ENCODE assay signal across 7 mouse cellular contexts in the genomic region with DNA sequence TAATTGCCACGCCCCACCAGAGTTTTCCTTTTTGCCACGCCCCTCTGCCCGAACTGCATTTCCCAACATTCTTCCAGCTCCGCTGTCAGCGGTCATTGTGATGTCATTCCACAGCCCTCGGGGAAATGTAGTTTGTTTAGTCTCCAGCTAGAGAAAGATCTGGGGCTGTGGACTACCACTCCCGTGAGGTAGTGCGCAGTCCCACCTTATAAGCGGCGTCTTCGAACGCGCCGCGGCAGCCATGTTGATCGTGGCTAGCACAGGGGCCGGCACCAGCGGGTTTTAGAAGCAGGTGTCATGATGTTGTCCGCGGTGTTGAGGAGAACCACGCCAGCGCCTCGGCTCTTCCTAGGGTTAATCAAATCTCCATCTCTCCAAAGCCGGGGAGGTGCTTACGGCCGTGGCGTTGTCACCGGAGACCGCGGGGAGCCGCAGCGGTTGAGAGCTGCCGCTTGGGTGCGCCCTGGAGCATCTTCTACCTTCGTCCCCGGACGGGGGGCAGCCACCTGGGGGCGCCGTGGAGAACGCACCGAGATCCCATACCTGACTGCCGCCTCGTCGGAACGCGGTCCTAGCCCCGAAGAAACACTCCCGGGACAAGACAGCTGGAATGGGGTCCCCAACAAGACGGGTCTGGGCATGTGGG. TPM values are rescaled to one million over a fixed set of nuclear protein-coding genes. Genes with fewer than 3 reads are reported as not detected.
A peak's percentile ranks its signal among the peaks of the same experiment; 100 is the strongest.
DNase-seq lines count a peak whose midpoint lies in the region; ATAC-seq and TF ChIP-seq lines count a peak whose summit lies in the region.

A gene (plus strand): TSS at position 120 of the 646 bp plus-strand sequence.

- peak within 1 kb of the TSS; percentile 80 for H3K27ac ChIP-seq in embryonic facial prominence, embryonic 10.5 days (replicated peaks)
- peak within 1 kb of the TSS; percentile 57; the same call in 1 of the 2 replicates for H3K27ac ChIP-seq in intestine, postnatal 0 days (ENCODE audit: low read depth, low read length)
- peak within 1 kb of the TSS; percentile 55; the same call in 1 of the 2 replicates for H3K27ac ChIP-seq in midbrain, embryonic 12.5 days (replicated peaks)
- H3K27ac ChIP-seq in small intestine, adult 2 months (ENCODE audit: insufficient read depth, low read depth, low read length) = no peak within 1 kb of the TSS

- peak within 1 kb of the TSS; percentile 70 for H3K4me2 ChIP-seq in intestine, postnatal 0 days (replicated peaks; ENCODE audit: low read depth)
- H3K4me2 ChIP-seq in midbrain, embryonic 12.5 days (replicated peaks) = peak within 1 kb of the TSS; percentile 50

- no peak for TF ChIP-seq POLR2A in small intestine, adult 2 months (IDR thresholded peaks at IDR 0.05; ENCODE audit: low read depth, low read length)

- H3K27me3 ChIP-seq in embryonic facial prominence, embryonic 10.5 days (replicated peaks; ENCODE audit: low read depth, poor library complexity, severe bottlenecking) = no peaks in the 10 kb centered on the region
- no peaks in the 10 kb centered on the region for H3K27me3 ChIP-seq in intestine, postnatal 0 days (replicated peaks; ENCODE audit: control insufficient read depth, insufficient read depth, low read length)
- no peaks in the 10 kb centered on the region for H3K27me3 ChIP-seq in midbrain, embryonic 12.5 days
- H3K27me3 ChIP-seq in small intestine, adult 2 months (ENCODE audit: control insufficient read depth, insufficient read depth, low read length) = no peaks in the 10 kb centered on the region

- intact Hi-C loops in left cerebral cortex, postnatal 4 days (cut with DNase I) = loop anchor here (10.0 kb wide), 1 partner anchor 231 kb away; no protein-coding TSS in a partner anchor

- peak; percentile 94 for TF ChIP-seq CTCF in intestine, postnatal 0 days (IDR thresholded peaks at IDR 0.05; ENCODE audit: low read depth)
- peak; percentile 84 for TF ChIP-seq CTCF in small intestine, adult 2 months (IDR thresholded peaks at IDR 0.05; ENCODE audit: extremely low read depth, insufficient read length, insufficient replicate concordance, low read depth, low read length)

- peak within 1 kb of the TSS; percentile 74 for H3K4me3 ChIP-seq in embryonic facial prominence, embryonic 10.5 days
- peak within 1 kb of the TSS; percentile 57 for H3K4me3 ChIP-seq in intestine, postnatal 0 days (ENCODE audit: low read depth, low read length)
- H3K4me3 ChIP-seq in midbrain, embryonic 12.5 days = peak within 1 kb of the TSS; percentile 66
- peak within 1 kb of the TSS; percentile 85 for H3K4me3 ChIP-seq in small intestine, adult 2 months (ENCODE audit: low read depth, low read length)

- H3K4me1 ChIP-seq in embryonic facial prominence, embryonic 10.5 days = peaks cover 17% of the 10 kb centered on the region
- 0 out of 2 replicates have a peak, but pooled peaks cover 3% of the 10 kb centered on the region for H3K4me1 ChIP-seq in intestine, postnatal 0 days (replicated peaks; ENCODE audit: control insufficient read depth, insufficient read depth, low read length)
- H3K4me1 ChIP-seq in midbrain, embryonic 12.5 days = peaks cover 19% of the 10 kb centered on the region
- peaks cover 7% of the 10 kb centered on the region for H3K4me1 ChIP-seq in small intestine, adult 2 months (ENCODE audit: control insufficient read depth, insufficient read depth, insufficient read length, low read length)

- under 1% methylated on average over 49 of the region's 49 CpGs for WGBS in embryonic facial prominence, embryonic 10.5 days
- under 1% methylated on average over 49 of the region's 49 CpGs for WGBS in intestine, postnatal 0 days
- WGBS in midbrain, embryonic 12.5 days = 1% methylated on average over 49 of the region's 49 CpGs
- WGBS in small intestine, adult 2 months = 1% methylated on average over 49 of the region's 49 CpGs

- H3K9ac ChIP-seq in intestine, postnatal 0 days (ENCODE audit: low read depth, low read length) = peak within 1 kb of the TSS; percentile 37; the same call in 1 of the 2 replicates
- peak within 1 kb of the TSS; percentile 49 for H3K9ac ChIP-seq in midbrain, embryonic 12.5 days (replicated peaks)

- peak; percentile 92 for DNase-seq in adrenal gland, postnatal 10 days
- peak; percentile 91 for DNase-seq in embryonic facial prominence, embryonic 10.5 days (ENCODE audit: low spot score)
- peak; percentile 95 for DNase-seq in gonadal fat pad, adult 2 months (ENCODE audit: low read depth)
- DNase-seq in left cerebral cortex, postnatal 4 days = peak; percentile 92

- peaks cover 6% of the 10 kb centered on the region for H3K36me3 ChIP-seq in embryonic facial prominence, embryonic 10.5 days (replicated peaks)
- H3K36me3 ChIP-seq in intestine, postnatal 0 days (ENCODE audit: control insufficient read depth, insufficient read depth) = 0 out of 2 replicates have a peak, but pooled peaks cover 7% of the 10 kb centered on the region
- H3K36me3 ChIP-seq in midbrain, embryonic 12.5 days = 0 out of 2 replicates have a peak, but pooled peaks cover 5% of the 10 kb centered on the region
- no peaks in the 10 kb centered on the region for H3K36me3 ChIP-seq in small intestine, adult 2 months (ENCODE audit: control insufficient read depth, insufficient read depth, low read length)

- no peaks in the 10 kb centered on the region for H3K9me3 ChIP-seq in embryonic facial prominence, embryonic 10.5 days
- no peaks in the 10 kb centered on the region for H3K9me3 ChIP-seq in intestine, postnatal 0 days (ENCODE audit: control insufficient read depth)
- H3K9me3 ChIP-seq in midbrain, embryonic 12.5 days = no peaks in the 10 kb centered on the region

- ATAC-seq in intestine, postnatal 0 days = peak; percentile 98
- peak; percentile 98 for ATAC-seq in midbrain, embryonic 12.5 days (ENCODE audit: low FRiP score, low read depth)

RNA-seq across cellular contexts. Expression of the gene that starts here (rescaled TPM):
- 10 to 100 TPM; 80.4 to 85.2 TPM for total RNA-seq in adrenal gland, postnatal 10 days (2021)
- polyA plus RNA-seq in embryonic facial prominence, embryonic 10.5 days (2016; fragmentation: Nextera tagmentation; extraction: Ambion mirVana) = 56.2 and 58.3 TPM in 2 replicates
- polyA plus RNA-seq in gonadal fat pad, adult 2 months (2012; rRNA removed) = 43.0 and 61.1 TPM in 2 replicates
- polyA plus RNA-seq in intestine, postnatal 0 days (2015; fragmentation: Nextera tagmentation; extraction: Ambion mirVana) = 14.3 and 14.9 TPM in 2 replicates
- 10 to 100 TPM; 43.4 to 45.2 TPM for total RNA-seq in left cerebral cortex, postnatal 4 days (2021)
- 42.3 and 42.4 TPM in 2 replicates for polyA plus RNA-seq in midbrain, embryonic 12.5 days (2016; fragmentation: Nextera tagmentation; extraction: Ambion mirVana)
- polyA plus RNA-seq in small intestine, adult 2 months (2012; rRNA removed) = 5.5 and 7.2 TPM in 2 replicates
